Mouse (Mus musculus): ENCODE data around the gene Add3.

- TF ChIP-seq CTCF (IDR thresholded peaks at IDR 0.05; ENCODE audit: insufficient read depth, low read depth, low read length) = no peak
- no peak for TF ChIP-seq POLR2A (IDR thresholded peaks at IDR 0.05; ENCODE audit: insufficient read depth, low read depth, low read length)
Observed at GRCm38 (mm10) chr19:53175550-53175949, 35.3 kb downstream of the Add3 start.

Data from olfactory bulb, adult 2 months (tissue).